Mouse (Mus musculus): ENCODE measurements at regions not wholly inside any gene's neighbourhood (a gene's known extent, or its start where the extent isn't known, plus 50 kb on each side); places are given as distances from the start of the nearest gene placed in this dataset.

- TF ChIP-seq CTCF (IDR thresholded peaks at IDR 0.05; ENCODE audit: control insufficient read depth, insufficient read depth, insufficient replicate concordance, low read depth, low read length) (no peak), POLR2A (IDR thresholded peaks at IDR 0.05; ENCODE audit: control insufficient read depth, low read depth, low read length) (no peak)
Observed at GRCm38 (mm10) chr16:93180213-93180612, 354.3 kb upstream of the Runx1 start.
